Mouse (Mus musculus) layer of hippocampus, adult 18-20 months (tissue): ENCODE measurements at regions not wholly inside any gene's neighbourhood (a gene's known extent, or its start where the extent isn't known, plus 50 kb on each side); places are given as distances from the start of the nearest gene placed in this dataset.

Source experiments
- DNase-seq, 2 experiments: peaks; one replicate each; pipeline ENCODE4 v3.0.0; 2022; ENCODE audit warnings: low spot score in 2 of 2

GRCm38 (mm10) chr4:131267760-131268159, 323.6 kb downstream of the Matn1 start:
- DNase-seq: no peak

DNA sequence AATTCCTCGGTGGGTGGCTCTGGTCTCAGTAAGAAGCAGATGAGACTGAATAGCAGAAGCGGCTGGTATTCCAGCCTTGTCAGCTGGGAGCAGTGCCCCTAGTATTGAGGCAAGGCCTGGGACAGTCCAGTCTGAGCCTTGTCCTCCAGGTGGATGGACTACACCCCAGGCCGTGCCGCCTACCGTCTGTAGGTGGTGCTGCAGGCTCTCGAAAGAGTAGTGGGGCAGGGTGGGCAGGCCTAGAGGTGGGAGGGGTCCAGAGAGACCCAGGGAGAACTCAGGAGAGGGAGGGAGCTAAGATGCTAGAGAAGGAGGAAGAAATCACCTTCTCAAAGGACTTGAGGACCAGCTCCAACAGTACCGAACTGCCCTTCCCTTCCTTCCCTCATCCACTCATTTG, 326.0 kb downstream of the Matn1 start:
- DNase-seq: no peak

GRCm38 (mm10) chr4:131272060-131272459, 327.9 kb downstream of the Matn1 start:
- DNase-seq: no peak

DNA sequence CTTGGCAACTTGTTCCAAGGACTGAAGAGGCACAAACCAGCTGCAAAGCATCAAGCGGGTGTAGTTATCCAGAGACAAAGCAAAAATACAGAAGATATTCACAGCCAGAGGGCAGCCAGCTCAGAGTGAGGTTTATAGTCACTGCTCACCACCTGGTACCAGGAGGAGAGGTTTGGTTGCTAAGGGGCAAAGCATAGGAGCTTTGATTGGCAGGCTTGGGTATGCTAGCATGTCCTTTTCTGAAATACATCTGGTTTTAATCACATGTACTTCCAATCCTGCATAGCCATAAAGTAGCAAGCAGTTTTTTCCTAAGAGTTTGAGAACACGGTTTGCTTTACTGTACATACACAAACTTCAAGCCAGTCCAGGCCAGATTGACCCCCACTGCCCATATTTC, 349.4 kb downstream of the Matn1 start:
- DNase-seq: no peak

DNA sequence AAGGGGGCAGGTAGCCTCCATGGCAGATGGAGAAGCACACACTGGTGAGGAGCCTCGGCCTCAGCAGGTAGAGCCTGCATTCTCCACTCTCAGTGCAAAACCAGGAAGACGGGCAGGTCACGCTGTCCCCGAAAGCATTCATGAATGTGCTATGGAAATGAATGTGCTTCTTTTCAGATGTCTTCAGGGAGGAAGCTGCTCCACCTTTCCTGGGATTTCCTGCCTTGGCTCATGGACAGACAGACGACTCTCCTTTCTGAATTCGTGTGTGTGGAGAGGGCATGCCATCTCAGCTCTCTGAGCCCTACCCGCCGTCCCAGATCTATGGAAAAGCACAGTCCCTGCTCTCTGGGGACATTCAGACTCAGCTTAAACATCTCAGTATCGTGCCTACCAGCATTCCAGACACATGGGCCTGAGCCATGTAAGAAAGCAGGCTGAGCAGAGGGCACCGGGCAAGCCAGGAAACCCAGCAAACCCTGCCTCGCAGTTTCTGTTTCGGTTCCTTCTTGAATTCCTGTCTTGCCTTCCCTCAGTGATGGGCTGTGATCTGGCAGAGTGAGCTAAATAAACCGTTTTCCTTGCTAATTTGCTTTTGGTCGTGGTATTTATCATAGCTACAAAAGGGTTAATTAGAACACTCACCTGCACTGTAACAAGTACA, 354.0 kb downstream of the Matn1 start:
- DNase-seq: no peak

- no peak for DNase-seq
Measured at GRCm38 (mm10) chr4:131303936-131304335, 359.8 kb downstream of the Matn1 start.

GRCm38 (mm10) chr4:131304361-131304777, 360.2 kb downstream of the Matn1 start:
- DNase-seq: peak; percentile 64 to 79

- no peak for DNase-seq
Measured at GRCm38 (mm10) chr4:131314231-131314630, 370.0 kb downstream of the Matn1 start.

DNA sequence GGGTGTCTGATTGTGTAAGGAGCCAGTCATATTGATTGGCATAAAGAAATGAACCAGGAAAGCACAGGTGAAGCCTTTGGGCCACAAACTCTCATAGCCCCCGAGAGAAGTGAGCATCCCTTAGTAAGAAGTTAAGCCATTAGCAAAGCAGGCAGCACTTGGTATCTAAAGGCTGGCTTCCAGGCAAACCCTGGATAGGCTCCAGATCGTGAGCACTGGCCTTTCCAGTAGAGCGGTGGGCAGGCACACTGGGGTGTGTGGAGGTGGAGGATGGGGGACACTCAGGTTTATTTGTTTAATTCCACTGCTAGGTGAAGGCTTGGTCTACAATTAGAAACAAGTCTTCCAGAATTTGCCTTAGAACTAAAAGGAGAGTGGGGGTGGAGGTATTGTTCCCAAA, 371.9 kb downstream of the Matn1 start:
- DNase-seq: no peak

GRCm38 (mm10) chr4:131322323-131322722, 378.1 kb downstream of the Matn1 start:
- no peak for DNase-seq

GRCm38 (mm10) chr4:131324486-131324885, 380.3 kb downstream of the Matn1 start:
- DNase-seq: peak in 1 of 2 experiments; percentile 25

DNA sequence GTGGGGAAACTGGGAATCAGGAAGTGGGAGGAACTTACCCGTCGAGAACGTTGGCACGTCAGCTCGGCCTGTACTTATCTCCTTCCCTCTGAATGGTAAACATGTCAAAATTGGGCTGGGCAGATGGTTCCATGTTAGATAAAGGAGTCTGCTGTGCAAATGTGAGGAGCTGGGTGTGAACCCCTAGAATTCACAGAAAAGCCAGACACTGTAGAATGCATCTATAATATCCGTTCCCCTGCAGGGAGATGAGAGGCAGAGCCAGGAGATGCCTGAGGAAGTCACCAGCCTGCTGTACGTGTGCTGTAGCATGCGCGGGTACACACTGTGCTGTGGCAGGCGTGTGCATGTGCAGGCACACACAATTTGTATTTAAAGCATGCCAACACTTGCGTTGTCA, 381.0 kb downstream of the Matn1 start:
- DNase-seq: no peak

DNA sequence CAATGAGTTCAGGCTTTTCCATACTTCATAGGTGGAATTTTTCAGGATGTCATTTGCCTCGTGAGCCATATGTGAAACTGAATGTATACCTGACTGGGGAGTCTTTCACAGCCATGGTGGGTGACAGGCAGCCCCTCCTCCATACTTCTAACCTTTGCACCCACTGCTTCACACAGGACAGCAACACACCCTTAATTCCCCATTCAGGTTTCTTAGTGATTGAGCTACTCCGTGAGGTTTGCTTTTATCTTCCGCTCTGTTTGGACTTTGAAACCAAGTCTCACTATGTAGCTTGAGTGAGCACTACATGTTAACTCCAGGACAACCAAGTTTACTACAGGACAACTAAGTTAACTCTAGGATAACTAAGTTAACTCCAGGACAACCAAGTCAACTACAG, 381.4 kb downstream of the Matn1 start:
- DNase-seq: no peak

- no peak for DNase-seq
Measured at GRCm38 (mm10) chr4:131329398-131329797, 385.2 kb downstream of the Matn1 start.

DNA sequence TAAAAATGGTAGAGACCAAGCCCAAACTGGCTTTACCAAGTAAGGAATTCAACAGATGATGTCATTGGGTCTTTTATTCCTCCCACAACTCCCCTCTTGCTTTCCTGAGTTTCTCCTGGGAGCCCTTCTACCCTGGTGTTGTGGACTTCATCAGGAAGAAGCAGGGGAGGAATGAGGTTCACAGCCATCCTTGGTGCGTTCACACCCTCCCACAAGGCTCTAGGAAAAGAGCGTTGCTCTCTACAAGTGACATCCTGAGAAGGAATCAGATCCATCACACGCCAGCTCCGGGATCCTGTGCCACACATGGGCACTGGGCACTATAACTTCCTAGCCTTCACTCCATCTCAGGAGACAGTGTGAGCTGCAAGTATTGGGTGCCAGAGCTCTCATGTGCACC, 387.5 kb downstream of the Matn1 start:
- no peak for DNase-seq

- no peak for DNase-seq
Measured at GRCm38 (mm10) chr4:131336801-131337200, 392.6 kb downstream of the Matn1 start.

DNA sequence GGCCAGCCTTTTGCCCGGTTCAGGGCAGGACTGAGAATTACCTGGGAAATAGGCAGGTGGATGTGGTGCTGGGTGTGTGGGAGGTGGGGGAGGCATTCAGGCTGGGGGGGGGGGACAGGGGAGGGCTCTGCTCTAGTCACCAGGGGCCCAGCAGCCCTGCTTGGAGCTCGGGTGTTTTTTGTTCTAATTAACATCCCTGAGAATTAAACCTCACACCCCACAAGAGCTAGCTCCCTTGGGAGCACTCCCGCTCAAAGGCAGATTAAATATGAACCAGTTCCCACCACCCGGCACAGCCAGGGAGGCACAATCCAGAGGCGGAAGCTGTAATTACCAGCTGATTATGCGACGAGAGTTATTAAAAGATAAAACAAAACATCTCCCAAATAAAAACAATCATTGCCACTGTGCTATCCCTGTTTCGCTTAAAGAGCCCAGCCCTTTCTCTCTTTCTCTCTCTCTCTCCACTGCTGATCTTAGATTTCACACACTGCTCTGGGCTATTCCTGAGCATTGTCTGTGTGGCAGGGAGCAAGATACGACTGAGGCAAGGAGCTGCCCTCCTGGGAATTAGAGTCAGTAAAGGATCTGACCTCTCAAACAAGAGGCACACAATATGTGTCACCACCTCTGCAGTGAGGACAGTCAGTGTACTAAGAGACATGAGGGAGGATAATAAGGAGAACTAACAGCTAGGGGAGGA, 397.0 kb downstream of the Matn1 start:
- no peak for DNase-seq

DNA sequence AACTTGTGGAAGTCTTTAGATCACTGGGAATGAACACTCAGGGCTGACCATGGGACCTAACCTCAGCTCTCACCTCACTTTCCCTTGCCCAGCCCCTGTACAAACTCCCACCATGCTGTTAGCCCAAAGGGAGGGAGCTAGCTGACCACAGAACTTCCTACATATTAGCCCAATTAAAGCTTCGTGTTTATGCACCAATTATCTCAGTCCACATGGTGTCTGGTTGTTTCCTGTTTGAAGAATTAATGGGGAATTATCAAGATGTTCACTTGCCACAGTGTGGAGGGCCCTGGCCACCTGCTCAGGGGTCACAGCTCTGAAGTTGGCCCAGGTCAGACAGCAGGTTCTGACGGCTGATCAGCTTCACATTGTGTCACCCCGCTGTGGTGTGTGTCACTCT, 402.5 kb downstream of the Matn1 start:
- DNase-seq: no peak

DNA sequence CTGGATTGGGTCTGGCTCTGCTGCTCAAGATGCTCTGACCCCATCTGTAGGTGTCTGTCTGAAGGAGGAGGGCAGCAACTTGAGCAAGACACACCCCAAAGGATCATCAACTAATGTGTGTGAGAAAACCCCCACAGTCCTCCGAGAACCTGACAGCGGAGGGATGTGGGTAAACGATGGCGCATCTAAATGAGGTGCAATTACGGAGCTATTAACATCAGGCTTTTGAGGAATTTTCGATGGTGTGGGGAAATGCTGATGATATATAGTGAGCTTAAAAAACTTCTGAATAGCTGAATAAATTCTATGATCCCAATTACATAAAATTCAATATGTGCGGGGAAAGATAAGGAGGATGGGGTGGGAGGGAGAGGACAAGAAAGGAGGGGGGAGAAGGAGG, 406.1 kb downstream of the Matn1 start:
- no peak for DNase-seq

- DNase-seq: no peak
Measured at GRCm38 (mm10) chr4:131354908-131355307, 410.7 kb downstream of the Matn1 start.

DNA sequence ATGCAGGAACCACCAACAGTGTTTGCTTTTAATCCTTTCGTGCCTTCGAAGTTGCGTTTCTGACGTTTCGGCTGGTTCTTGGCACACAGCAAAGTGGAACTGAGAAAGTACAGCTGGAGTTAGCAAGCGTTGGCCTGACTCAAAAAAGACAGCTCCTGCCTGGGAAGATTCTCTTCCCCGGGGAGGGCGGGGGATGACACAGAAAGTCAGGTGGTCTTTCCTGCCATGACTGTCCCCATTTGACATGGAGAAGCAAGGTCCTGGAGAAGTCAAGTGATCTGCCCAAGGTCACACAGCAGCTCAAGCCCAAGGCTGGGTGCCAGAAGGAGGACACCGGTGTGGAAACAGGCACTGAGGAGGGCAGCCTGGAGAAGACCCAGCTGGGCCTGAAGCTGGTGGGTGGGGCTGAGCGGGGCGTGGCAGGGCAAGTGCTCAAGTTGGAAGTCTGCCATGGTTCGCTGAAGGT, 411.4 kb downstream of the Matn1 start:
- DNase-seq: no peak

DNA sequence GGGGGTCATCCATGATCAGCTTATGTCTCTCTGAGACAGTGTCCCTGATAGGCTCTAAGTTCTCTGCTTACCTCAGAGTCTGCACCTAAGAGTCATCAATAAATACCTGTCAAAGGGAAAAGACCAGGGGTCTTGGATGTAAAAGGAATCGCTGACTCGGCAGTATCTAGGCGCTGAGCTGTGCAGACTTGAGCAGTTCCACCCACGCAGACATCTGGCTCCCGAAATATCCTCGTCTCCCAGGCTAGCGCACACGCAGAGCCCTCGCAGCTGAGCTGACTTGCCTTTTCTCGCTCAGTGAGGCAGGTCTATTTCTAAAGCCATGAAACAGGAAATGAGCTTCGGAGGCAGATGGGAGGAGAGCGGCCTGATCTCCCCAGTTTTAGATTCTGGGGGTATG, 412.1 kb downstream of the Matn1 start:
- peak; percentile 13 to 48 for DNase-seq

DNA sequence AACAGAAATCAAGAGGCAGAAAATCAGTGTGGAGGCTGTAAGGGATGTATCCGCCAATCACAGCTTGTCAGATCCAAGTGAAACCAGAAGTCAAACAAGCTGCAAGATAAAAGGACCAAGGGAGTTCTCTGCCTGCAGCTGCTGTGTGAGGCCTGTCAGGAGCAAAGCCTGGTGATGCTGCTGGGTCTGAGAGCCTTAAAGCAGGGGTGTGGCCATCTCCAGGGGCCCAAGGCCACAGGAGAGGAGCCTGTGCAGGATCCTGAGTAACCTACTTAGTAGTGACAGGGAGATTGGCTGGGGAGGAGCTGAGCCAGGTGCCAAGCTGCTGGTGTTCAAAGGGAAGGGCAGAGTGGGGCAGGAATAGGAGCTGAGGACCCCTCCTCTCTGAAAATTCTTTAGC, 418.8 kb downstream of the Matn1 start:
- no peak for DNase-seq
